Comparison of ENCODE assay signal across 26 mouse cellular contexts in genomic region chr14:59762227-59762626, GRCm38 (mm10).
DNase-seq lines count a peak whose midpoint lies in the region; ATAC-seq and TF ChIP-seq lines count a peak whose summit lies in the region.
"Had no signal": no experiment of that assay in that cellular context is flagged by ENCODE, and none has a peak within 500 bp of the region (broad histone marks: within the 10 kb centered on the region; RNA-seq: fewer than 3 reads in every experiment).

No protein-coding gene starts in this region.

- H3K4me3 ChIP-seq in lung, postnatal 0 days (ENCODE audit: low read depth, low read length) = no peak overlapping the region
- no peak overlapping the region for H3K4me3 ChIP-seq in lung, adult 2 months (replicated peaks; ENCODE audit: extremely low read depth, low read depth, low read length)
- H3K4me3 ChIP-seq in CH12.LX (replicated peaks in 1 of 3; ENCODE audit: low read depth in 2 of 3, low read length in 2 of 3, poor library complexity in 1 of 3) = no peak overlapping the region
- H3K4me3 ChIP-seq: embryonic facial prominence, embryonic 12.5 days; heart, embryonic 13.5 days; liver, embryonic 15.5 days had no signal

- TF ChIP-seq CTCF in lung, postnatal 0 days (IDR thresholded peaks at IDR 0.05) = no peak
- no peak for TF ChIP-seq CTCF in lung, adult 2 months (IDR thresholded peaks at IDR 0.05; ENCODE audit: insufficient read depth, low read length)
- TF ChIP-seq CTCF in CH12.LX (conservative IDR thresholded peaks at IDR 0.05 in 1 of 2, IDR thresholded peaks at IDR 0.05 in 1 of 2; ENCODE audit: low read depth in 2 of 2, low read length in 2 of 2) = no peak

- peak; percentile 47 for DNase-seq in lung, postnatal 0 days (ENCODE audit: low spot score)
- DNase-seq in lung, adult 2 months = no peak
- DNase-seq in CH12.LX (ENCODE audit: extremely low read depth) = no peak
- DNase-seq in retina, postnatal 1 day = peak; percentile 87
- DNase-seq in c-Kit-positive CD71-positive TER-119-positive erythroid progenitor cells, embryonic 14.5 days (ENCODE audit: low spot score) = no peak
- DNase-seq: adrenal gland, adult 2 months; adrenal gland, postnatal 36 days; cerebellum, adult 8-10 months; cerebellum, postnatal 25 days; heart, postnatal 10 days; kidney, adult 11 months; kidney, postnatal 14 days; layer of hippocampus, adult 9-11 months; lung, postnatal 4 days; right cerebral cortex, postnatal 4 days; thymus, adult 18-20 months; thymus, postnatal 25 days had no signal

- ATAC-seq in lung, postnatal 0 days = peak; percentile 28
- ATAC-seq in granulocyte monocyte progenitor cell, adult 5-6 weeks (replicated peaks; ENCODE audit: poor library complexity, severe bottlenecking) = peak; percentile 77
- ATAC-seq in frontal cortex, adult (ENCODE audit: low TSS enrichment) = no peak
- ATAC-seq: activated CD4-positive, CD25-positive, alpha-beta regulatory T cell, adult 4 months; forebrain, embryonic 14.5 days; midbrain, embryonic 16.5 days had no signal

- TF ChIP-seq EP300 in lung, postnatal 0 days (IDR thresholded peaks at IDR 0.05) = no peak
- TF ChIP-seq EP300 in CH12.LX (IDR thresholded peaks at IDR 0.05; ENCODE audit: low read length) = no peak

- no peak overlapping the region for H3K27ac ChIP-seq in lung, postnatal 0 days (ENCODE audit: low read length)
- H3K27ac ChIP-seq in CH12.LX (ENCODE audit: insufficient read depth, low read depth) = no peak overlapping the region
- H3K27ac ChIP-seq: embryonic facial prominence, embryonic 12.5 days; heart, embryonic 13.5 days; liver, embryonic 15.5 days; stomach, postnatal 0 days had no signal

- TF ChIP-seq RAD21 in CH12.LX (IDR thresholded peaks at IDR 0.05; ENCODE audit: low read depth, low read length) = no peak

- no peak overlapping the region for H3K9ac ChIP-seq in lung, postnatal 0 days (replicated peaks; ENCODE audit: low read depth)
- H3K9ac ChIP-seq in CH12.LX (ENCODE audit: insufficient read depth, low read depth) = no peak overlapping the region
- H3K9ac ChIP-seq: embryonic facial prominence, embryonic 12.5 days; heart, embryonic 13.5 days; liver, embryonic 15.5 days had no signal

- no peaks in the 10 kb centered on the region for H3K4me1 ChIP-seq in lung, postnatal 0 days (ENCODE audit: insufficient read depth, low read depth, low read length)
- no peaks in the 10 kb centered on the region for H3K4me1 ChIP-seq in lung, adult 2 months (ENCODE audit: control insufficient read depth, insufficient read depth, low read length)
- H3K4me1 ChIP-seq in CH12.LX (ENCODE audit: control insufficient read depth in 1 of 2, insufficient read depth in 2 of 2) = peaks cover 0 to 25% of the 10 kb centered on the region in 2 experiments; a peak in 2 of 4 replicates
- H3K4me1 ChIP-seq: heart, embryonic 13.5 days had no signal

- in situ Hi-C loops in CH12.LX (cut with MboI; ENCODE audit: low pct_ligation_motif_present, low pct_unique_long_range_greater_than_20kb, low sequenced_read_pairs) = no loop called here

- H3K79me2 ChIP-seq in CH12.LX (replicated peaks; ENCODE audit: control insufficient read depth, extremely low read depth, insufficient read depth, poor library complexity, severe bottlenecking) = no peaks in the 10 kb centered on the region

- TF ChIP-seq POLR2A in lung, adult 2 months (IDR thresholded peaks at IDR 0.05; ENCODE audit: borderline replicate concordance, extremely low read depth, low read depth, low read length) = no peak
- no peak for TF ChIP-seq POLR2A in CH12.LX (IDR thresholded peaks at IDR 0.05; ENCODE audit: low read depth, low read length)

- no peaks in the 10 kb centered on the region for H3K36me3 ChIP-seq in lung, postnatal 0 days (ENCODE audit: insufficient read depth, low read length)
- no peaks in the 10 kb centered on the region for H3K36me3 ChIP-seq in CH12.LX (replicated peaks in 1 of 2; ENCODE audit: control insufficient read depth in 1 of 2, insufficient read depth in 1 of 2, low read length in 1 of 2)
- H3K36me3 ChIP-seq: embryonic facial prominence, embryonic 12.5 days; heart, embryonic 13.5 days; liver, embryonic 15.5 days had no signal

- H3K4me2 ChIP-seq in lung, postnatal 0 days (replicated peaks; ENCODE audit: low read depth, low read length) = no peak overlapping the region
- H3K4me2 ChIP-seq in CH12.LX (ENCODE audit: insufficient read depth, low read depth, poor library complexity, severe bottlenecking) = peak overlapping the region; percentile 33; the same call in 1 of the 2 replicates
- H3K4me2 ChIP-seq: embryonic facial prominence, embryonic 12.5 days; heart, embryonic 13.5 days; liver, embryonic 15.5 days had no signal

- no peaks in the 10 kb centered on the region for H3K9me3 ChIP-seq in lung, postnatal 0 days (ENCODE audit: low read length)
- no peaks in the 10 kb centered on the region for H3K9me3 ChIP-seq in CH12.LX (replicated peaks; ENCODE audit: low read length)
- H3K9me3 ChIP-seq: embryonic facial prominence, embryonic 12.5 days; heart, embryonic 13.5 days; liver, embryonic 15.5 days had no signal

- dilution Hi-C loops in CH12.LX (cut with MboI; ENCODE audit: extremely low pct_ligation_motif_present, extremely low pct_unique_long_range_greater_than_20kb, low sequenced_read_pairs) = no loop called here

- H3K27me3 ChIP-seq in lung, postnatal 0 days (replicated peaks; ENCODE audit: insufficient read depth, low read length) = no peaks in the 10 kb centered on the region
- no peaks in the 10 kb centered on the region for H3K27me3 ChIP-seq in CH12.LX (replicated peaks)
- H3K27me3 ChIP-seq: embryonic facial prominence, embryonic 12.5 days; liver, embryonic 15.5 days had no signal

- 36% methylated on average over 3 of the region's 3 CpGs for WGBS in lung, postnatal 0 days
- 44% methylated on average over 3 of the region's 3 CpGs for WGBS in lung, adult 2 months

TF ChIP-seq in CH12.LX, 34 proteins besides CTCF, POLR2A, EP300 and RAD21:
- TF ChIP-seq CHD1 (IDR thresholded peaks at IDR 0.05; ENCODE audit: low read depth, low read length) (no peak), IRF4 (IDR thresholded peaks at IDR 0.05; ENCODE audit: low read depth, low read length) (0 out of 2 replicates have a peak, but pooled peaks have one; percentile 11), USF1 (IDR thresholded peaks at IDR 0.05; ENCODE audit: low read depth, low read length) (no peak), GABPA (IDR thresholded peaks at IDR 0.05; ENCODE audit: insufficient replicate concordance, low read depth, low read length) (no peak)
TF ChIP-seq in CH12.LX: peak in this region for 1.

Comparison
In these comparisons a context has a peak if more than half of its experiments do, and no peak if none do; other contexts are left out.
1. DNase-seq: peak in lung, postnatal 0 days (single experiment) and retina, postnatal 1 day (single experiment); none in lung, adult 2 months (single experiment), CH12.LX (single experiment) and c-Kit-positive CD71-positive TER-119-positive erythroid progenitor cells, embryonic 14.5 days (single experiment).